Mouse (Mus musculus): ENCODE measurements around the gene Acox3. TPM values are rescaled to one million over a fixed set of nuclear protein-coding genes. Genes with fewer than 3 reads are reported as not detected.

Gene Acox3
- polyA plus RNA-seq, 1 experiment from 2014 or later: 3.1 TPM

DNA sequence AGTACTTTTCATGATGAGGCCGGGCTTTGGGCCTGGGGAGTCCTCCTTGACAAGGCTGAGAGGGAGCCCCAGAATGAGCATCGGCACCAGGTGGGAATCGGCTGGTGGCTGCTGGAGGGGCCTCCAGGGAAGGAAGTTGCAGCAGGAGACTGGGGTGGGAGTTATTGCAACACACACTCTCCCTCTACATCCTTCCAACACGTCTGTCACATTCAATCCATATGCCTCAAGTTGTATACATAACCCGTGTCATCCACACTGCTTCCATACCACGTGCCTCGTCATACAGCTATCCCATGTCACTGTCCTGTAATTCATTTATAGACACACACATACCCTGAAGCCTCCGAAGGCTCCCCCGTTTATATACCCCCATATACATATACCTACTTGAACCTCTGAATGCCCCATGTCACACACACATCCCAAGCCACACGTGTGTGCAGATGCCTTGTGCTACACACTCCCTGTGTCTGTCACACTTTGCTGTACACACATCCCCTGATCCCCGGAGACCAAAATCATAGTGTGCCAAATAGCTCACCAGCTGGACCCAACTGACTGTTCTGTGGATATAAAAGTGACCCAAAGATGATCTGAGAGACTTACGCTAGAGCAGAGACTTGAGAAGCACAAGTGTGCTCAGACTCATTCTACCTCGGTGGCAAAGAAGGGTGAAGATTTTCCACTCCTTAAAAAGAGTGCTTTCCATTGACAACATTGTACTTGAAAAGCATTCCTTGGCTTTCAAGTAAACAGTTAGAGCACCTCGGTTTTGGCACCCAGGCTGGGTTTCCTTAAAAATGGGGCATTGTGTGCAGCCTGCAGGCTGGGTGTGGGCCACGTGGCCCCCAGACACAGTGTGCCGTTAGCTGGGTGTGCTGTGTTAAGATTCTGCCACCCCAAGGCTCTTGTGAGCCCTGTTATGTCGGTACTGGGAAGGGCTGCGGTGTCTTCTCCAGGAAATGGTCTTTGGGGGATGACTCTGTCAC lies 13.6 kb downstream of the Acox3 start:
- Histone ChIP-seq H3K9ac (no peak overlapping the region), H3K4me3 (replicated peaks) (no peak overlapping the region), H3K4me2 (no peak overlapping the region), H3K9me3 (replicated peaks) (no peaks in the 10 kb centered on the region), H3K27me3 (no peaks in the 10 kb centered on the region), H3K36me3 (replicated peaks) (peaks cover 16% of the 10 kb centered on the region), H3K4me1 (replicated peaks) (no peaks in the 10 kb centered on the region), H3K27ac (replicated peaks) (no peak overlapping the region)
- no peak for ATAC-seq (ENCODE audit: insufficient read depth)
- 59% methylated on average over 18 of the region's 18 CpGs for WGBS (ENCODE audit: insufficient replicate concordance)

DNA sequence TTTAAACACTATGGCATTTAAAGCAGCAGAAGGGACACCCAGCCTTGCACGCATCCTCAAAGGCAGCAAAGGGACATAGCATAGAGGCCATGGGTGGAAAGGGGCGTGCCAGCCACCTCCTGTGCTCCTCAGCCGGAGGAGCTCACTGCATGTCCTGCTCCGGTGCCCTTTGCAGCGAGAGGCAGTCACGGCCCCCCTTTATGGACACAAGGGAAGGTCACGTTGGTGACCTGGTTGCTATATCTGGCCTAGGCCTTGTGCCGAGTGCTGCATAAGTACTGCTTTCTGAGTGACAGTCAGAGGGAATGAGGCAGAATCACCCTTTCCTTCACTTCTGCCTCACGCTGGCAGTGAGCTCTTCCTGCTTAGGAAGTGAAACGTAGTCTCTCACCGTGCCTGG lies 17.4 kb downstream of the Acox3 start:
- ATAC-seq (ENCODE audit: insufficient read depth): no peak
- no peak overlapping the region for H3K4me3 ChIP-seq (replicated peaks)
- WGBS (ENCODE audit: insufficient replicate concordance): 77% methylated on average over 11 of the region's 11 CpGs

DNA sequence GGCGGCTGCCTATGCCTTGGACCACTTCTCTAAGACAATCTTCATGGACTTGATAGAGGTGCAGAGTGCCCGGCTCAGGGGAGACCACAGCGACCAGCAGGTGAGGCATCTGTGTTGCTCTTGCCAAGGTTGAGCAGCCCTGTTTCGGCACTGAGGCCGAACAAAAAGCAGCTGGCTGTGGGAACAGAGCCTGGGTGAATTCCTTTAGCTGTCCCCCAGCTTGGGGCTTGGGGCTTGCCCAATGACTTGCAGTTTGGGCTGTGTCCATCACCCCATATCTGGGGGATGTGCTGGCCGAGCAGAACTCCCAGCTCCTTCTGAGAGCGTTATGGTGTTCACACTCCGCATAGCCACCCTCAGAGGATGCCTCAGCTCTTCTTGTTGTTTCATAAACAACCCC lies 18.7 kb downstream of the Acox3 start:
- WGBS (ENCODE audit: insufficient replicate concordance): 75% methylated on average over 8 of the region's 8 CpGs
- Histone ChIP-seq H3K9me3 (replicated peaks) (no peaks in the 10 kb centered on the region), H3K4me1 (replicated peaks) (no peaks in the 10 kb centered on the region), H3K27me3 (no peaks in the 10 kb centered on the region), H3K36me3 (replicated peaks) (peaks cover 6% of the 10 kb centered on the region; the same call in 1 of the 2 replicates), H3K27ac (replicated peaks) (no peak overlapping the region), H3K4me3 (replicated peaks) (no peak overlapping the region), H3K9ac (no peak overlapping the region), H3K4me2 (no peak overlapping the region)
- no peak for ATAC-seq (ENCODE audit: insufficient read depth)

More for the DNA sequence above, 17.4 kb downstream of the Acox3 start:
- Histone ChIP-seq H3K4me2 (no peak overlapping the region), H3K27me3 (no peaks in the 10 kb centered on the region), H3K27ac (replicated peaks) (no peak overlapping the region), H3K9me3 (replicated peaks) (no peaks in the 10 kb centered on the region), H3K4me1 (replicated peaks) (no peaks in the 10 kb centered on the region), H3K36me3 (replicated peaks) (peaks cover 6% of the 10 kb centered on the region; the same call in 1 of the 2 replicates), H3K9ac (no peak overlapping the region)

- no peak for ATAC-seq (ENCODE audit: insufficient read depth)
- H3K27ac ChIP-seq (replicated peaks): no peak overlapping the region
- 56% methylated on average over 7 of the region's 7 CpGs for WGBS (ENCODE audit: insufficient replicate concordance)
Measured at GRCm38 (mm10) chr5:35605355-35605754, 22.5 kb downstream of the Acox3 start.

DNA sequence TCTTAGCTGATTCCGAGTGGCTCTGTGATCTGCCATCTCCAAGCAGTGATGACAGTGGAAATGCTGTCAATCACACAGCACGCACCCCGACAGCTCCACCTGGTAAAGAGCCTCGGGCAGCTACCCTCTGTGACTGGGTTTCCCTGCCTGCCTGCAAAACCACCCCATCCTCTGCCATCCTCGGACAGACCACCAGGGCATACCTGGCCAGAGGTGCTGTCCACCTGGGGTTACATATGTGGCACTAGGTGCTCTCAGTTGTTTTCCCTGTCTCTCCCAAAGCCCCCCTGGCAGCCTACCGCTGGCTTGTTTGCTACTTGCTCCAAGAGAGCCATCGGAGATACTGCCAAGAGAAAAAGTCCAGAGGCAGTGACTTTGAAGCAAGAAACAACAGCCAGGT lies 24.0 kb downstream of the Acox3 start:
- Histone ChIP-seq H3K27ac (replicated peaks) (no peak overlapping the region), H3K4me3 (replicated peaks) (no peak overlapping the region), H3K36me3 (replicated peaks) (no peaks in the 10 kb centered on the region), H3K27me3 (no peaks in the 10 kb centered on the region), H3K4me2 (no peak overlapping the region), H3K9me3 (replicated peaks) (no peaks in the 10 kb centered on the region), H3K4me1 (replicated peaks) (no peaks in the 10 kb centered on the region), H3K9ac (no peak overlapping the region)
- WGBS (ENCODE audit: insufficient replicate concordance): 64% methylated on average over 7 of the region's 7 CpGs
- no peak for ATAC-seq (ENCODE audit: insufficient read depth)

More at GRCm38 (mm10) chr5:35605355-35605754, 22.5 kb downstream of the Acox3 start:
- H3K4me3 ChIP-seq (replicated peaks): no peak overlapping the region
- H3K27me3 ChIP-seq: no peaks in the 10 kb centered on the region
- no peaks in the 10 kb centered on the region for H3K4me1 ChIP-seq (replicated peaks)
- no peak overlapping the region for H3K9ac ChIP-seq
- no peak overlapping the region for H3K4me2 ChIP-seq
- H3K36me3 ChIP-seq (replicated peaks): no peaks in the 10 kb centered on the region
- H3K9me3 ChIP-seq (replicated peaks): no peaks in the 10 kb centered on the region

DNA sequence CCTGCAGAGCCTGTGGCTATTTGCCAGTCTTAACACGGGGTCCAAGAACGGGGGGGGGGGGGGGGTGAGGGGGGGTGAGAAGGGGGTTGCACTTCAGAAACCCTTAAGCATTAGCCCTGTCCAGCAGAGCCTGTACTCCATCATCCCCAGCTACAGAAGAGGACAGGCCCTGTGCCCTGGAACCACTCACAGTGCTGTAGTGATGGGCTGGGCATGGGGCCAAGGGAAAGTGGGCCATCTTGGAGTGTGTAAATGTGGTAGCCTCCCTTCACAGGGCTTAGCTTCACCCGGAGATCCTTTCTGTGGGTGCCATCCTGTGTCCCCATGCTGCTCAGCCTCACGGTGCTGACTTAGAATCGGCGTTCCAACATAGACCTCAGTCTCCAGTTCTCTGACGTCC lies 24.9 kb downstream of the Acox3 start:
- H3K27ac ChIP-seq (replicated peaks): no peak overlapping the region
- H3K4me2 ChIP-seq: no peak overlapping the region
- no peaks in the 10 kb centered on the region for H3K9me3 ChIP-seq (replicated peaks)
- no peaks in the 10 kb centered on the region for H3K27me3 ChIP-seq
- no peaks in the 10 kb centered on the region for H3K36me3 ChIP-seq (replicated peaks)
- no peak for ATAC-seq (ENCODE audit: insufficient read depth)
- no peaks in the 10 kb centered on the region for H3K4me1 ChIP-seq (replicated peaks)
- 61% methylated on average over 7 of the region's 7 CpGs for WGBS (ENCODE audit: insufficient replicate concordance)
- no peak overlapping the region for H3K9ac ChIP-seq
- no peak overlapping the region for H3K4me3 ChIP-seq (replicated peaks)

DNA sequence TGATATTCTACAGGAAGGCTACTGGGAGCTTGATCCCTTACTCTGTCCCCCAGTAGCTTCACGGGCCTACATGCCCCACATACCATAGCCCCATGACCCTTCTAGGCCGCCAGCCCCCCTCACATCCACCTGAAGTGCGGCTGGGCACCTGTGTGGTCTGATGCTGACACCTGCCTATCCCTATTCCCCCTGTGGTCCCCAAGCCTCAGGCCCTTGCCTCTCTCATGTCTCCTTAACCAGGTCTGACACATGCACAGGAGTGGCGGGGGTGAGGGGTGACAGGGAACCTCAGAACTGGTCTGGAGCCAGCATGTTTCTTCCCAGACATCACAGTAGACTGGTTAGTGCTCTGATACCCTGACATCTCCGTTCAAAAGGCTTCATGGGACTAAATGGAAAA lies 25.7 kb downstream of the Acox3 start:
- H3K27me3 ChIP-seq: no peaks in the 10 kb centered on the region
- H3K9me3 ChIP-seq (replicated peaks): no peaks in the 10 kb centered on the region
- H3K4me3 ChIP-seq (replicated peaks): no peak overlapping the region
- H3K9ac ChIP-seq: no peak overlapping the region
- H3K4me1 ChIP-seq (replicated peaks): no peaks in the 10 kb centered on the region
- 62% methylated on average over 5 of the region's 5 CpGs for WGBS (ENCODE audit: insufficient replicate concordance)
- H3K36me3 ChIP-seq (replicated peaks): no peaks in the 10 kb centered on the region
- no peak for ATAC-seq (ENCODE audit: insufficient read depth)
- H3K4me2 ChIP-seq: no peak overlapping the region
- no peak overlapping the region for H3K27ac ChIP-seq (replicated peaks)

GRCm38 (mm10) chr5:35609381-35609780 lies 26.5 kb downstream of the Acox3 start:
- Histone ChIP-seq H3K4me3 (replicated peaks) (no peak overlapping the region), H3K9me3 (replicated peaks) (no peaks in the 10 kb centered on the region), H3K4me2 (no peak overlapping the region), H3K4me1 (replicated peaks) (no peaks in the 10 kb centered on the region), H3K36me3 (replicated peaks) (no peaks in the 10 kb centered on the region), H3K27ac (replicated peaks) (no peak overlapping the region), H3K9ac (no peak overlapping the region), H3K27me3 (no peaks in the 10 kb centered on the region)
- 54% methylated on average over 12 of the region's 12 CpGs for WGBS (ENCODE audit: insufficient replicate concordance)
- ATAC-seq (ENCODE audit: insufficient read depth): no peak

GRCm38 (mm10) chr5:35609971-35610370 lies 27.1 kb downstream of the Acox3 start:
- Histone ChIP-seq H3K9ac (no peak overlapping the region), H3K27ac (replicated peaks) (no peak overlapping the region), H3K9me3 (replicated peaks) (no peaks in the 10 kb centered on the region), H3K36me3 (replicated peaks) (no peaks in the 10 kb centered on the region), H3K4me3 (replicated peaks) (no peak overlapping the region), H3K27me3 (no peaks in the 10 kb centered on the region), H3K4me2 (no peak overlapping the region), H3K4me1 (replicated peaks) (no peaks in the 10 kb centered on the region)
- no peak for ATAC-seq (ENCODE audit: insufficient read depth)
- WGBS (ENCODE audit: insufficient replicate concordance): 46% methylated on average over 2 of the region's 2 CpGs

DNA sequence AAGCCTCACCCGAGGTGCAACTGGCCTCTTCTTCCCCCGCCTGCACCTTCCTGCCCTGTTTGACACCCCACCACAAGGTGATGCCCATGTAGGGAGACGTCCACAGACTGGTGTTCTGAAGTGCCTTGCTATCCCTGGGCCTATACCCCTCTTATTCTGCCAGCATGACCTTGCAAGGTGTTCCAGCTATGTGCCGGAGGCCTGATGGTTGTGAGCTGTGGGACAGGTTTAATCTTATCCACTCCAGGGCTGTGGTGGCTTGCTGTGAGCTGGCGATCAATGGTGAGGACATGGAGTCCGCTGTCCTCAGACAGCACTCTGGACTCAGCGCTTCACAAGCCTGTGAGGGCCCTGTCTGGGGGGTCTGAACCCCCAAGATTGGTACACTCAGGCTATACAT lies 27.5 kb downstream of the Acox3 start:
- H3K36me3 ChIP-seq (replicated peaks): no peaks in the 10 kb centered on the region
- no peak for ATAC-seq (ENCODE audit: insufficient read depth)

GRCm38 (mm10) chr5:35611170-35611569 lies 28.3 kb downstream of the Acox3 start:
- ATAC-seq (ENCODE audit: insufficient read depth): no peak
- Histone ChIP-seq H3K27me3 (no peaks in the 10 kb centered on the region), H3K9me3 (replicated peaks) (no peaks in the 10 kb centered on the region), H3K27ac (replicated peaks) (no peak overlapping the region), H3K9ac (no peak overlapping the region), H3K4me2 (no peak overlapping the region), H3K36me3 (replicated peaks) (no peaks in the 10 kb centered on the region), H3K4me1 (replicated peaks) (no peaks in the 10 kb centered on the region), H3K4me3 (replicated peaks) (no peak overlapping the region)
- WGBS (ENCODE audit: insufficient replicate concordance): 66% methylated on average over 9 of the region's 9 CpGs

More for the DNA sequence above, 27.5 kb downstream of the Acox3 start:
- no peak overlapping the region for H3K27ac ChIP-seq (replicated peaks)
- H3K4me1 ChIP-seq (replicated peaks): no peaks in the 10 kb centered on the region
- no peak overlapping the region for H3K4me2 ChIP-seq
- no peak overlapping the region for H3K9ac ChIP-seq
- no peak overlapping the region for H3K4me3 ChIP-seq (replicated peaks)
- H3K27me3 ChIP-seq: no peaks in the 10 kb centered on the region
- H3K9me3 ChIP-seq (replicated peaks): no peaks in the 10 kb centered on the region
- 66% methylated on average over 7 of the region's 7 CpGs for WGBS (ENCODE audit: insufficient replicate concordance)
